Mouse (Mus musculus): ENCODE data around the gene Uqcc3. TPM values are rescaled to one million over a fixed set of nuclear protein-coding genes. Genes with fewer than 3 reads are reported as not detected.
"Not testable (repeated sequence)": the region's sequence is repeated elsewhere in the genome, so short reads cannot be mapped to it uniquely, and the experiment has no call there.

Gene Uqcc3
- polyA plus RNA-seq, 1 experiment: 20.8 TPM

DNA sequence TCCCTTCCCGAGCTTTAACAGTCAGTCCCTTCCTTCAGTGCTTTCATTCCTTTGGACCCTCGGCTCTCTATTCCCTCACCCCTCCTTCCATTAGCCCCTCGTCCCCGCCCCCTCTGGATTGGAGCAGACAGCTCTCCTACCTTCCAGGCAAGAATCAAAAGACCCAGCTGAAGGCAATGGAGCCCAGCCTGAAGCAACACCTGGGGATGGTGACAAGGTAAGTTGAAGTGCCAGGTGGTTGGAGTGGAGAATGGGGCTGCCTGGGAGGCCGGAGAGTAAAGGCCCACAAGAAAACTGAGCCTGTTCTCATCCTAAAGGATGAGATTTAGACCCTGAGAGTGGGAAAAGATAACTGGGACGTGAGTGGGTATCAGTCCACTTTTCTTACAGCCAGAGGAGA is 27.8 kb upstream of the Uqcc3 start:
- WGBS: 91% methylated on average over 6 of the region's 6 CpGs
- H3K27me3 ChIP-seq (ENCODE audit: control insufficient read depth, insufficient read depth, low read length): no peaks in the 10 kb centered on the region
- H3K4me3 ChIP-seq (ENCODE audit: extremely low read depth, insufficient read depth, insufficient read length): no peak overlapping the region
- DNase-seq (ENCODE audit: low read depth in 1 of 2, low spot score in 2 of 2): no peak
- no peaks in the 10 kb centered on the region for H3K4me1 ChIP-seq (ENCODE audit: control insufficient read depth, insufficient read depth, insufficient read length)
- peaks cover 72% of the 10 kb centered on the region for H3K36me3 ChIP-seq (ENCODE audit: control insufficient read depth, insufficient read depth, low read length)
- no peak overlapping the region for H3K27ac ChIP-seq (ENCODE audit: insufficient read depth, low read length)
- no peak for TF ChIP-seq CTCF (IDR thresholded peaks at IDR 0.05; ENCODE audit: extremely low read depth, insufficient read depth, insufficient read length, insufficient replicate concordance)
- TF ChIP-seq POLR2A (IDR thresholded peaks at IDR 0.05; ENCODE audit: low read depth, low read length): no peak

DNA sequence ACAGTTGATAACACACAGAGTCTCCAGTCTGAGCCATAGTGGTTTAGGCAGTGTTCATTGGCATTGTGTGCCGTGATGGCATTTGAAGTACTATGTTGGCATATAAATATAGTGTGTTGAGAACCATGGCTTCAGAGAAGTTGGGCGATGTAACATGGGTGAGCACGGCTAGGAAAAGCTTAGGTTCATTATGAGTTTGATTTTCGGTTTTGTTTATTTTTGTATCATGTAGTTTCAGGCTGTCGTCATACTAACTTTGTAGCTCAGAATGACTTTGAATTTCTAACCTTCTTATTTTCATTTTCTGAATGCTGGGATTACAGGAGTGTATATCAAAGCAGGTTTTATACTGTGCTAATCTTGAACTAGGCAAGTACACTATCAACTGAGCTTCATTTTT is 22.7 kb upstream of the Uqcc3 start:
- H3K4me3 ChIP-seq (ENCODE audit: extremely low read depth, insufficient read depth, insufficient read length): no peak overlapping the region
- WGBS: 94% methylated on average over 5 of the region's 5 CpGs
- no peak for DNase-seq (ENCODE audit: low read depth in 1 of 2, low spot score in 2 of 2)
- TF ChIP-seq POLR2A (IDR thresholded peaks at IDR 0.05; ENCODE audit: low read depth, low read length) (no peak), CTCF (IDR thresholded peaks at IDR 0.05; ENCODE audit: extremely low read depth, insufficient read depth, insufficient read length, insufficient replicate concordance) (no peak)
- no peaks in the 10 kb centered on the region for H3K27me3 ChIP-seq (ENCODE audit: control insufficient read depth, insufficient read depth, low read length)
- no peak overlapping the region for H3K27ac ChIP-seq (ENCODE audit: insufficient read depth, low read length)
- H3K36me3 ChIP-seq (ENCODE audit: control insufficient read depth, insufficient read depth, low read length): peaks cover 39% of the 10 kb centered on the region
- no peaks in the 10 kb centered on the region for H3K4me1 ChIP-seq (ENCODE audit: control insufficient read depth, insufficient read depth, insufficient read length)

DNA sequence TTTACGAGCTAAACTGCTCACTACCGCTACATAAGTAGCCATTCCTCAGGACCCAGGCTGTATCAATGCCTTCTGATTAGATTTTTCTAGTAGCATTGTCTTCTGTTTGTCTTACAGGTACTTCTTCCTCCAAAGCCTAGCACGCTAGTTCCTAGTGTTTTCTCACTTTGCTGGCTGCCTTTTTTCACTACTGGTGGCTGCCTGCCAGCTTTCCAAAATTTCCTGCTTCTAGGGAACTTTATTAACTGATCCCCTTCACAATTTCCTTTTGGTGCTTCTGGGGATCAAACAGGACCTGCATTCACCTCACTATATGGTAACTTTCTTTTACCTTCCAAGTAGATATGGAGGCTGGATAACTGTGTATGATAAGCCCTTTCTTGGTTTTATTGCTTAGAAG is 18.4 kb upstream of the Uqcc3 start:
- DNase-seq (ENCODE audit: low read depth in 1 of 2, low spot score in 2 of 2): no peak
- 48% methylated on average over 3 of the region's 3 CpGs for WGBS
- TF ChIP-seq CTCF (IDR thresholded peaks at IDR 0.05; ENCODE audit: extremely low read depth, insufficient read depth, insufficient read length, insufficient replicate concordance) (no peak), POLR2A (IDR thresholded peaks at IDR 0.05; ENCODE audit: low read depth, low read length) (no peak)
- Histone ChIP-seq H3K4me3 (ENCODE audit: extremely low read depth, insufficient read depth, insufficient read length) (no peak overlapping the region), H3K27ac (ENCODE audit: insufficient read depth, low read length) (no peak overlapping the region), H3K36me3 (ENCODE audit: control insufficient read depth, insufficient read depth, low read length) (peaks cover 10% of the 10 kb centered on the region), H3K4me1 (ENCODE audit: control insufficient read depth, insufficient read depth, insufficient read length) (peaks cover 4% of the 10 kb centered on the region; the same call in 1 of the 2 replicates), H3K27me3 (ENCODE audit: control insufficient read depth, insufficient read depth, low read length) (no peaks in the 10 kb centered on the region)

- Histone ChIP-seq H3K36me3 (ENCODE audit: control insufficient read depth, insufficient read depth, low read length) (peaks cover 7% of the 10 kb centered on the region), H3K27me3 (ENCODE audit: control insufficient read depth, insufficient read depth, low read length) (no peaks in the 10 kb centered on the region), H3K4me1 (ENCODE audit: control insufficient read depth, insufficient read depth, insufficient read length) (peaks cover 4% of the 10 kb centered on the region; the same call in 1 of the 2 replicates), H3K4me3 (ENCODE audit: extremely low read depth, insufficient read depth, insufficient read length) (peak overlapping the region; percentile 89), H3K27ac (ENCODE audit: insufficient read depth, low read length) (peak overlapping the region; percentile 87)
- TF ChIP-seq POLR2A (IDR thresholded peaks at IDR 0.05; ENCODE audit: low read depth, low read length) (no peak), CTCF (IDR thresholded peaks at IDR 0.05; ENCODE audit: extremely low read depth, insufficient read depth, insufficient read length, insufficient replicate concordance) (no peak)
- no peak for DNase-seq (ENCODE audit: low read depth in 1 of 2, low spot score in 2 of 2)
- 2% methylated on average over 13 of the region's 13 CpGs for WGBS
Observed at GRCm38 (mm10) chr19:8898576-8898975, 17.9 kb upstream of the Uqcc3 start.

DNA sequence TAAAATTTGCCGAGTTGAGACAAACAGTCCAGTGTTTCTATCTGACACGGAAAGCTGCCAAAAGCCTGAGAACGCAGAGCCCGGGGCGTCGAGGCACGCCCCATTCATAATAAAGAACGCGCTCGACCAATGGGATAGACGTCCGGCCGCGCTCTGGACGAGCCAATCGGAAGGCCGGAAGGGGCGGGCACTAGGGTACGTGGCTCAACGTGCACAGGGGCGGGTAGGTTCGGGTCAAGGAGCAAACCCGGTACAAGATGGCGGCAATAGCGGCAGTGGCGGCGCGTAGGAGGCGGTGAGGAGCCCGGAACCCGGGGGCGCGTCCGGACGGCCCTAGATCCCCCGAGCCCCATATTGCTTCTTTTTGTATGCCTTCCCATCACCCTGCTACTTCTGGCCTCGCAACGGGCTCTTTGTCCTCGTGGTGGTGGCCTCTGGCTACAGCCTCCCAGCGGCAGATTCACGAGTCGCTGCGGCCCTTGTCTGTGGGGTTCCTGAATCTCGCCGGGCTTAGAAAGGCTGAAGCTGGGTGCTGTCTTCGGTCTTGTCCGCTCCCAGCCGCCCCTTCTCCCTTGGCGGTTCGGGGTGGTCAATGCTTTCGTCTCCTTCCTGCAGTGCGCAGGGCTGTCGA is 17.3 kb upstream of the Uqcc3 start, which contains the start of gene Ganab:
Ganab (plus strand) TSS at position 207 of the 631 bp plus-strand sequence.
- peak; percentile 89 to 95 for DNase-seq (ENCODE audit: low read depth in 1 of 2, low spot score in 2 of 2)
- Histone ChIP-seq H3K27ac (ENCODE audit: insufficient read depth, low read length) (peak within 1 kb of the TSS; percentile 87), H3K36me3 (ENCODE audit: control insufficient read depth, insufficient read depth, low read length) (peaks cover 3% of the 10 kb centered on the region), H3K4me3 (ENCODE audit: extremely low read depth, insufficient read depth, insufficient read length) (peak within 1 kb of the TSS; percentile 89), H3K4me1 (ENCODE audit: control insufficient read depth, insufficient read depth, insufficient read length) (peaks cover 4% of the 10 kb centered on the region; the same call in 1 of the 2 replicates), H3K27me3 (ENCODE audit: control insufficient read depth, insufficient read depth, low read length) (no peaks in the 10 kb centered on the region)
- under 1% methylated on average over 53 of the region's 53 CpGs for WGBS
- peak; percentile 76 for TF ChIP-seq POLR2A (IDR thresholded peaks at IDR 0.05; ENCODE audit: low read depth, low read length)
- no peak for TF ChIP-seq CTCF (IDR thresholded peaks at IDR 0.05; ENCODE audit: extremely low read depth, insufficient read depth, insufficient read length, insufficient replicate concordance)

- WGBS: 38% methylated on average over 21 of the region's 21 CpGs
- peak overlapping the region; percentile 48; the same call in 1 of the 2 replicates for H3K27ac ChIP-seq (ENCODE audit: insufficient read depth, low read length)
- DNase-seq (ENCODE audit: low read depth in 1 of 2, low spot score in 2 of 2); H3K36me3 ChIP-seq (ENCODE audit: control insufficient read depth, insufficient read depth, low read length); H3K4me1 ChIP-seq (ENCODE audit: control insufficient read depth, insufficient read depth, insufficient read length); H3K4me3 ChIP-seq (ENCODE audit: extremely low read depth, insufficient read depth, insufficient read length); H3K27me3 ChIP-seq (ENCODE audit: control insufficient read depth, insufficient read depth, low read length): not testable (repeated sequence)
Observed at GRCm38 (mm10) chr19:8897211-8897864, 16.6 kb upstream of the Uqcc3 start.

- H3K27me3 ChIP-seq (ENCODE audit: control insufficient read depth, insufficient read depth, low read length); H3K4me1 ChIP-seq (ENCODE audit: control insufficient read depth, insufficient read depth, insufficient read length); DNase-seq (ENCODE audit: low read depth in 1 of 2, low spot score in 2 of 2); H3K36me3 ChIP-seq (ENCODE audit: control insufficient read depth, insufficient read depth, low read length); H3K4me3 ChIP-seq (ENCODE audit: extremely low read depth, insufficient read depth, insufficient read length); H3K27ac ChIP-seq (ENCODE audit: insufficient read depth, low read length): not testable (repeated sequence)
- WGBS: 92% methylated on average over 5 of the region's 5 CpGs
Observed at GRCm38 (mm10) chr19:8896231-8896630, 15.5 kb upstream of the Uqcc3 start.

Measured in spleen, adult 2 months (tissue).